Mouse (Mus musculus): ENCODE data around the gene Tmem161b. TPM values are rescaled to one million over a fixed set of nuclear protein-coding genes. Genes with fewer than 3 reads are reported as not detected.
"Not testable (repeated sequence)": the region's sequence is repeated elsewhere in the genome, so short reads cannot be mapped to it uniquely, and the experiment has no call there.

Gene Tmem161b
- polyA plus RNA-seq (2017; shearing (Covaris generic)): 10 to 100 TPM; 26.9 to 33.1 (median 32.0) TPM

DNA sequence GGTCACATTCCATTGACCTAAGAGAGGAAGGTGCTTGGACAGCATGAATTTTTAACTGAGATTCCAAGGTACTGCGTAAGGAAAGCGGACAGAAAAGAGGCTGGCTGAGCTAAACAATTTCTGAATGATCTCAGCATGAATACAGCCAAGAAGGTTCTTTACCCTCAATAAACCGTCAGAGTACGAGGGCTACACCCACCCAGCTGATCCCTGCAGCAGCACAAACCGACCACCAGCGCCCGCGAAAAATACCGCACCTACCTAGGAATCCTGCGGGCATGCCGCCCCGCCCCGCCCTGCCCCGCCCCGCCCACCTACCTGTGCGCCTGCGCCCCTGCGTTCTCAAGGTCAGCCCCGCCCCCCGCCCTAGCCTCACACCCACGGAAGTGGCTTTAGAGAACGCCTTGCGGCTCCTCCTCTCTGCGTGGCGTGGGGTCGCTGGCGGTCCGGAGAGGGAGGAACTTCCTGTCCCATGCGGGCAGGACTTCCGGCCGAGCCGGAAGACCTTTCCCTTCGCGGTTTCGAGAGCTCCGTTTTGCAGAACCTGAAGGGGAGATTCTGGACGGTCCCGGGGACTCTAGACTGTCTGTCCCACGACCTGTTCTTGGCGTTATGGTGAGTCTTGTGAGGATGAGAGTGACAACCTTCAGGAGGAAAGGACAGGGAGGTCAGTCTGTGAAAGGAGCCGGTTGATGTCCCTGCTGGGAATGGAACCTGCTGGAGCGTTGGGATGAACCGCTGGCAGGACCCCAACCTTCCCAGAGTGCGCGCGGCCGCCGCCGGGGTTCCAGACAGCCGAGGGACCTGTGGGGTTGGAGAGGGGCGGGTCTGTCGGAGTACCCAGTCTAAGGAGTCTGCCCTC lies at the start of gene Tmem161b:
TSS of gene Tmem161b (plus strand) at position 477 of the 862 bp plus-strand sequence.
- peak; percentile 94 for ATAC-seq

- ATAC-seq: not testable (repeated sequence)
Measured at GRCm38 (mm10) chr13:84185835-84186234, 36.3 kb upstream of the Tmem161b start.

- ATAC-seq: no peak
Measured at GRCm38 (mm10) chr13:84192723-84193122, 29.4 kb upstream of the Tmem161b start.

DNA sequence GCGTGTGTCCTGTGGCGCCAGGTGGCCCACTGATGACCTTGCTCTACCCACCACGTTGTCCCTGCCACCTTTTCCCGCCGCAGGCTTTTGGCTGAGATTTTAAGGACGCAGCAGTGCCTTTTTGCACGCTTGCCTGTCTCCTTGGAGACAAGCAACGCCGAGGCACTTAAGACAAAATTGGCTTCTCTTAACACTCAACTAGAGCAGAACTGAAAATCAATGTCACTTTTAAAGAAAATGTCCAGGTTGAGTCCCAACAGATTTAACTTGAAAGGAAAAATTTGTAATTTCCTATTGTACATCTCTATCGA lies 541 bp downstream of the Tmem161b start:
- no peak for ATAC-seq

DNA sequence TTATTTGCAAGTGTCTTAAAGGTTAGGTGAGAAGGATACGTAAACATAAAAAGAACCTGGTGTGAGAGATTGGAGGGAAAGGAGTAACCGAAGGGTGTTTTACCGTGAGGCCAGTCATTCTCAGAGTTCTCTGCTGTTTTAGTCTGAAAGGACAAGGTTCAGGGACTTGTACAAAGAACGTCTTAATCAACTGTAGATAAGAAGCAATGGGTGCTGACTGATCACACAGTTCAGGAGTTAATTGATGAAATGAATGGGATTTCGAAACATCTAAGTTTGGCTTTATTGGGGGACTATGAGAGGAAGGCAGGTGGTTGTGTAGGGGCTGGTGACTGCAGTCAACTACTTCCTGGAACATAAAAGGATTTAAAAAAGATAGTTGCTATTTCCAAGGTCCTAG lies 922 bp downstream of the Tmem161b start:
- no peak for ATAC-seq

DNA sequence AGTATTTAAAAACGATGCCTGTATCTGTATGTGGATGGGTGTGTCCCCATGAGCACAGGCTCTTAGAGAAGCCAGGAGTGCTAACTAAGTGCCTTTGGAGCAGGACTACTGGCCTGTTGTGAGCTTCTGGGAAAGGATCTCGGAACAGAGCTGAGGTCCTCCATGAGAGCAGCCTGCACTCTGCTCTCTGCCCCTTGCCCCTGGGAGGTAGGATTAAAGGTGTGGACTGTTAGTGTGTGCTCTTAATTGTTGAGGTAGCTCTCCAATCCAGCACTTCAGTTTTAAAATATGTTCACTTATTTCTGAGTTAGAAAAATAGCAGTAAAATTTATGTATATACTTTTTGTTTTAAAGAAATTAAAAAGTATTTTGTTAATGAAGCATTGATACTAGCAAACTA lies 11.9 kb downstream of the Tmem161b start:
- no peak for ATAC-seq

- ATAC-seq: no peak
Measured at GRCm38 (mm10) chr13:84236768-84237167, 14.7 kb downstream of the Tmem161b start.

DNA sequence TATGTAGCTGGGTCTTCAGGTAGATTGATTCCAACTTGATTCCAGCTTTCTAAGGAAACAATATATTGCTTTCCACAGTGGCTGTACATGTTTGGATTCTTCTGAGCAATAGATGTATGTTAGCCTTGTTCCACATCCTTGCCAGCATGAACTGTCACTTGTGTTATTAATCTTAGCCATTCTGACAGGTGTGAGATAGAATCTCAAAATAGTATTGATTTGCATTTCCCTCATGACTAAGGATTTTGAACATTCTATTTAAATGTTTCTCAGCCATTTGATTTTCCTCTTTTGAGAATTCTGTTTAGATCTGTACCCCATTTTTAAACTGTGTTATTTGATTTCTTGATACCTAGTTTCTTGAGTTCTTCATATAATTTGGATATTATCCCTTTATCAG lies 16.1 kb downstream of the Tmem161b start:
- no peak for ATAC-seq

DNA sequence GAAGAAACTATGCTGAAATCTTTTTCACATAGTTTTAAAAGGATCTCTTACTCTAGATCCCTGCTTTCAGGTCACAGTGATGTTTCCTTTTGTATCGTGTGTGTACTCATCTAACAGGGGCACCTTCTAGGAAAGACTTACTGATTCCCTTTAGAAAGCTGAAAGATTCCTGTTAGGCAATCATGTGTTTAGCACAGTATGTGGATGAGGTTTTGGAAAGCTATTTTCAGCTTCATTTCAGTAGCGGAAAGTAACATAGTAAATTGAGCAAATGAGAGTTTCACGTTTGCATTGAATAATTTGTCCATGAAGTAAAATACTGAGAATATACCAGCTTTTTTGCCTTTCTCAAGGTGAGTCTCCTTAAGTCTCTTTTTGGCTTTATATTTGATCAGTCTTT lies 26.0 kb downstream of the Tmem161b start:
- ATAC-seq: no peak

DNA sequence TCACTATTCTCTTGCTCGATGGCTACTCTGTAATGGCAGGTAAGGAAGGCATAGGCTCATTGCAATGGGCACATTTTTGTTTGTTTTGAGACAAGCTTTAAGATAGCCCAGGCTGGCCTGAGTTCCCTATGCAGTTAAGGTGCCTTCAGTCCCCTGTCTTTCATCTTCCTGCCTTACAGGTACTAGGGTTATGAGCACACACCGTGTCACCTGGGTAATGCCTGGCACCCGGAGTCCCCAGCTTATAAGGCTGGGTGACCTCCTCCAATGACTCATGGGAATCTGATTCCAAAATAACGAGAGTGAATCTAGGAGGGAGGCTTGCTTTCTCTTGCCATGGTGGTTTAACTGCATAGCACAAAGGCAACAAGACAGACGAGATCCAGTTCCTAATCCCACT lies 29.2 kb downstream of the Tmem161b start:
- no peak for ATAC-seq

DNA sequence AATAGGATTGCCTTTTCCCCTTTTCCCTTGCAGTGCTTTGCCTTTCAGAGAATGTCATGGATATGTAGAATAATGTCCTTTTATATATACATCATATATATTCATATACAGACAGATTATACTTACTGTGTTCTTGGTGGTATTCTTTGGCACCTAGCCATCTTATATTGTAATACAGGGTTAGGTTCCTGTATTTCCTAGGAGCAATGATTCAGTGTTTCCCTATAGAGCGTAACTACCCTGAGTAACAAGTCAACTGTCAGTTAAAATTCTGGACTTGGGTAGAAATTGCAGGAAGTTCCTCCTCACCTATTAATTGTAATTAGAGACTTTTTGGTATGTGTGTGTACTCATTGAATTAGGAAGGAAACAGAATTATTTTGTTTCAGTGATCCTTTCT lies 33.0 kb downstream of the Tmem161b start:
- no peak for ATAC-seq

DNA sequence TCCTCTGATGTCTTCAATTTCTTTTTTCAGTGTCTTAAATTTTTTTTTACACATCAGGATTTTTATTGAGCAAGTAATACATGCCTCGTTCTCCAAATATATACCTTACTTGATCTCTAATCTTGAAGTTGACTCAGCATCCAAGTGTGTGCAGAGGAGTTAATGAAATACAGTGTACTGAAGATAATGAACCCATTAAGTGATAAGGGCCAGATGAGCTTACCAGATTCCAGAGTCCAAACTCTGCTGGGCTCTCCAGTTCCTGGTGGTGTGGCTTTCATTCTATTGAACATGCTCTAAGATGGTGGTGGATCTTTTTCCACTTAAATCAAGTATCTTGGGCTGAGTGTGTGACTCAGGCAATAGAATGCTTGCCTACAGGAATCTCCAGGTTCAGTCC lies 42.3 kb downstream of the Tmem161b start:
- not testable (repeated sequence) for ATAC-seq

DNA sequence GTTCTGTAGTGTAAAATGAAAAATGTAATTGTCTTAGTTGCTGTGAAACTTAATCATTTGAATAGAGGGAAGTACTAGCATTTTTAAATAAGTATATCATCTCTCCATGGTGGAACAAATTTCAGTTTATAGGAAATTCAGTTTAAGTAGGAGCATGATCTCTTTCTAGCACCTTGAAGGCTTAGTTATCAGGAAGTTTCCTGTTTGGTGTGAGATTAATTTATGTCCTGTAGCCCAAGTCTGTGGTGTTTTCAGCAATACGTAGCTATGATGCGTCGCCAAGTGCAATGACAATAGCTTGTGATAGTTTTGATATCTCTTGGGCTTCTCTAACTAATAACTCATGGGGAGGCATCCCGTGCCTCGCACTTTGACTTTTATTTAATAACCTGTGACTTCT lies 54.1 kb downstream of the Tmem161b start:
- no peak for ATAC-seq

DNA sequence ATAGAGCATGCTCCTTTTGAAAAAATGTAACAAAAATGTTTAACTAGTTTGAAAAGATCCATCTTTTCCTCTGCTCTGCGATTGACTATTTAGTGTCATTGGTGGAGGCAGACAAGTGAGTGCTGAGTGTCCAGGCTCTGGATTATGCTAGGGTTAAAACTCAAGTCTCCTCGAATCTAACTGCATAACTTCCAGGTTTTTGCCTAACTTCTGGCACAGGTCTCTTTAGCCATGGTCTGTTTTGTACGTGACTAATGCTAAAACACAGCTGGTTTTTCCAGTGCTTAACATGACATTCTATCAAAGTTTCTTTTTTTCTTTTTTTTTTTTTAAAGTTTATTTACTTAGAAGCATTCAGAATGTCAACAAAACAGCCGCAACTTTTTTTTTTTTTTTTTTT lies 58.3 kb downstream of the Tmem161b start:
- no peak for ATAC-seq

DNA sequence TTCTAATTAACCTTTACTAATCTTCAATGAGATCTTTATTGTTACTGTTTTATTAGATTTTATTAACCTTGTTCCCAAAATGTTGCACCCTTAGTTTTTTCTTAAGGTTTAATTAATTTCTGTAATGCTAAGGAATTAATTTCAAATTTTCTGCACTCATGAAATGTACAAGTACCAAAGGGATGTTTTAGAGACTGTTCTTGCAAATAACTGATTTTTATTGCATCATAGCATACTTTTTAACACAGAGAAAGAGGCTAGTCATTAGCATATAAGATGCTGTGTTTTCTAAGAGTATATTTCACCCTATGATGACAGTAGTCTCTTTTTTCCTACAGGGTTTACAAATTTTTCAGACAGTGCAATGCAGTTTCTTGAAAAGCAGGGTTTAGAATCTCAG lies 60.9 kb downstream of the Tmem161b start:
- ATAC-seq: no peak

DNA sequence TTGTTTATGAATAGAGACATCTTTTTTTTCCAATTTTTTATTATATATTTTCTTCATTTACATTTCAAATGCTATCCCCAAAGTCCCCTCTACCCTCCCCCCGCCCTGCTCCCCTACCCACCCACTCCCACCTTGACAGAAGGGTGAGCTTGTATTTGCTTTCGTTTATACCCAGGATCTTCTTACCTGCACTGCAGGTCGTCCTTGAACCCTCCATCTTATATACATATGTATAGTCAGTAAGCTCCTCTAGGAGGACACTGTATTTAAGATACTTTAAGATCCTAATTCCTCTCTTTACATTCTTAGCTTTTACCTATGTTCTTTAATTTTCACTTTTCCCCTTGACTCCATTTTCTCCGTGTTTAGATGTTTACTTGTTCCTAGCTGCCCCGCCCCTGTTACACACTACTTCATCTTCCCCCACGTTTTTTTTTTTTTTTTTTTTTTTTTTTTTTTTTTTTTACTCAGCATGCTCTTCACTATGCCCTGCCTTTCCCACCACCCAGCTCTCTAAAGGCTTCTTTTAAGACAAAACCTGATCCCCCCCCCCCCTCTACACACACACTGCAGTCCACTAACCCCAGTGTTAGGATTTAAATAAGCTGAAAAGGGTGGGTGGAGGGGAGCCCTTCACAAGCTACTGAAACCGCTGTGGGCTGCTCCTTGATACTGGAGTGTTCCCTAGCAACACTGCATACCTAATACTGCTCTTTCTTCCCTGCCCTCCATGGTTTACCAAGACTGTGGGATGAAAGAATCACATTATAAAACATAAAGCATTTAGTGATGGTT lies 62.9 kb downstream of the Tmem161b start:
- ATAC-seq: no peak

GRCm38 (mm10) chr13:84285559-84285945 lies 63.5 kb downstream of the Tmem161b start:
- no peak for ATAC-seq

DNA sequence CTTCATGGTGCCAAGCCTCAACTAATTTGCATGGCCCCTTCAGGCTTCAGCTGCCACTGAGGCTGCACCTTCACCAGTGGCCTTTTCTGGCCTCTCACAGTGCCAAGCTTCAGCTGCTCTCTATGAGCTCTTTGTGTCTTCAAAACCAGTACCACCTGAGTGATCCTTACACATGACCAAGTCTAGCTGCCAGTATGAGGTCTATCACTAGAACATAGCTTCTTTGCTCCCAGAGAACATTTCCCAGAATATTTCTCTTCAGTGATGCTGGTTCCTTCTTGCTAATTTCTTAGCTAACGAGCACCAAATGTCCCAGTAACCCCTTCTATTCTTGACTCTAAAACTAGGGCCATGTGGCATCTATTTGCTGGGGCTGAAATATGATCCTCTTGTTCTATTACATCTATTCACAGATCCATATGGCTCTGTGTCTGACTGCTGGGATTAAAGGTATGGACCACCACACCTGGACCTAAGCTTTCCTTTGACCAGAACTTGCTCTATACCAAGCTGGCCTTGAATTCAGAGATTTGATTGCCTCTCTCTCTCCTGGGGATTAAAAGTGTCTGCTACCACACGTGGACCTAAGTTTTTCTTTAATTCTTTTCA lies 77.5 kb downstream of the Tmem161b start:
- no peak for ATAC-seq

DNA sequence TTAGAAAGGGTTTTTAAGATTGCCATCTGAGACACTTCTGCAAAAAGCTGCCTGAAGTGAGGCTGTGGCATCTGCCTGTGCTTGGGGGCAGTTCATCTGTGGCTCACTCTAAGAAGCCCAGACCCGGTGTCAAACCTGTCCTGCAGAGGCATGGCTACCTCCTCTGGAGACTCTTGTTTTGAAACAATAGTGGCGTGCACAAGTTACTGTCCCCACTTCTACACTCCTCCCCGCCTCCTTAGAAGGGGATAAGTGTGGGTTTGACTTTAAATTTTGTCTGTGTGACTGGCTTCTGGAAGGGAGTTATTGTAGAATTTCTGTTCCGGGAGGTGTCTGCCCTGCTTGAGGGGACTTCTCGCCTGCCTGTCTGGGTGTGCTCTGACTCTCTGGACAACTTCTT lies 121.2 kb downstream of the Tmem161b start:
- ATAC-seq: no peak

- no peak for ATAC-seq
Measured at GRCm38 (mm10) chr13:84343691-84344495, 121.8 kb downstream of the Tmem161b start.

- no peak for ATAC-seq
Measured at GRCm38 (mm10) chr13:84344711-84345110, 122.6 kb downstream of the Tmem161b start.

DNA sequence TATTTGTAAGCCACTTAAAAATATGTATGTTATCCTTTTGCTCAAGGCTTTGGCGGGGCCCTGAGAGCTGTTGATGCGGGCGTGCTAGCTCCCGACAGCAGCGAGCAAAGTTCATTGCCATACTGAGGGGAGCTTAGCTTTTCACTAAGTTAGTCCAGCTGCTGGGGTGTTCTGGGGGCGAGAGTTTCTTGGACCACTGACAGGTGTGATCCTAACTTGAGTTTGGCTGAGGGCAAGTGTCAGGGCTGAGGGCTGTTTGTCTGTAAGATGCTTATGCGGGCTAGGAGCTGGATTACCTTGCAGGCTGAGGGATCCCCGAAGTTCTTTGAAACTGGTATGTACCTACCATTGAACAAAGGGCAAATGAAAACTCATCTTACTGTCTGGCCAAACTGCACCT lies 123.0 kb downstream of the Tmem161b start:
- ATAC-seq: no peak

All from inflammation-experienced regulatory T-cells, adult 6 months (primary cell).